Mouse (Mus musculus): ENCODE results near the gene Timm50.
A peak's percentile ranks its signal among the peaks of the same experiment; 100 is the strongest.

Timm50 gene

DNA sequence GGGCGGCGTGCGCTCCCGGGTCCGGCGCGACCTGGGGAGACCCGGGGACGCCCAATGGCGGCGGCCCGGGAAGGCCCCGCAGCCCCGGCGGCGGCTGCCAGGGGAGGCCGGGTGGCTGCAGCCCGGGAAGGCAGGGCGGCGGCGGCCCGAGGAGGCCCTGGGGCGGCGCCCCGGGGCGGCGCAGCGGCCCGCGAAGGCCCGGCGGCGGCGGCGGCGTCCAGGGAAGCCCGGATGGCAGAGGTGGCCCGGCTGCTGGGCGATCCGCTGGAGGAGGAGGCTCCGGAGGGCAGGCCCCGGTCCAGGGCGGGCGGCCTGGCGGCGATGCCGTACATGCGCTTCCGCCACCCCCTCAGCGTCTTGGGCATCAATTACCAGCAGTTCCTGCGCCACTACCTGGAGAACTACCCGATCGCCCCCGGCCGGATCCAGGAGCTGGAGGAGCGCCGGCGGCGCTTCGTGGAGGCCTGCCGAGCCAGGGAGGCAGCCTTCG lies 43.8 kb downstream of the Timm50 start:
- peak; percentile 61 to 75 for DNase-seq

DNA sequence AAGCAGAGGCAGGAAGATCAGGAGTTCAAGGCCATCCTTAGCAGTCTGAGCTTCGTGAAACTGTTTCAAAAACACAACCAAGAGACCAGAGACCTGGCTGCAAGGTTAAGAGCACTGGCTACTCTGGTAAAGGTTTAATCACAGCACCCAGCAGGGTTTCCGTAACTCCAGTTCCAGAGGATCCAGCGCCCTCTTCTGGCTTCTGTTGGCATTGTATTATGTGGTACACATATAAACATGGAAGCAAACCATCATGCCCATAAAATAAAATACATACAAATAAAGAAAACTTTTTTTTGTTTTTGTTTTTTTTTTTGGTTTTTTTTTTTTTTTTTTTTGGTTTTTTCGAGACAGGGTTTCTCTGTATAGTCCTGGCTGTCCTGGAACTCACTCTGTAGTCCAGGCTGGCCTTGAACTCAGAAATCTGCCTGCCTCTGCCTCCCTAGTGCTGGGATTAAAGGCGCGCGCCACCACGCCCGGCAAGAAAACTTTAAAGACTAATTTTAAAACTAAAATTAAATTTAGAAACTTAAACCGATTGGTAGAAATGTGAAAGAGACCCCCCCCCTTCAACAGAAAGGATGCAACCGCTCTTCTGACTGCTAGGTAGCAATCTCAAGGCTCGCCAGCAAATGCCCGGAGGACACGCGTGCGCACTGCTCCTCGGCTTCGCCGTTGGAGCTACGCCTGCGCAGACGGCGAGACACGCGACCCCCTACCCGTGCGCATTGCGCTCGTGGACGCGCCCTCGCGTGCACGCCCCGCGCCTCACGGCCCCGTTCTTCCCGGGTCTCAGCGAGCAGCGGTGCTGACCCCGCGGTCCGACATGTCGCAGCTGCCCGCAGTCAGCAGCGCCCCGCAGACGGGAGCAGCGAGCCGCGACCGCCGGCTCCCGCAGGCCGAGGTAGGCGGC lies 44.5 kb downstream of the Timm50 start, which contains the start of gene Eid2:
Eid2 (plus strand) TSS at position 753 of the 913 bp plus-strand sequence.
- peak; percentile 73 to 87 for DNase-seq

DNA sequence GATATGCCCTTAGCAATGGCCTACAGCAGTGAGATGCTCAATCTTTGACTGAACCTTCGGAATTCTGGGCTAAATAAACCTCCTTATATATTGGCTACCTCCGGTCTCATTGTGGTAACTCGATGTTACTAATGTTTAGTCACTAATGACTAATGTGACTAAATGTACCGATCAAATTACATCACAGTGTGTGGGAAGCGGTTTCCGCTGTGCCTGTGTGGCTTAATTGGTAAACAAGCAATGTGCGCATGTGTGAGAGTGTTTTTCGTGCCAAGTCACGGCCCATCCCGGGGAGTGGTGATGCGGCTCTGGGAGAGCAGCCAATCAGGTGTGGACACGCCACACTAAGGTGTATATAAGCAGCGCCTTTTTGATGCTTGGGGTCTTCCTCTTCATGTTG lies 46.5 kb downstream of the Timm50 start:
- DNase-seq: no peak

DNA sequence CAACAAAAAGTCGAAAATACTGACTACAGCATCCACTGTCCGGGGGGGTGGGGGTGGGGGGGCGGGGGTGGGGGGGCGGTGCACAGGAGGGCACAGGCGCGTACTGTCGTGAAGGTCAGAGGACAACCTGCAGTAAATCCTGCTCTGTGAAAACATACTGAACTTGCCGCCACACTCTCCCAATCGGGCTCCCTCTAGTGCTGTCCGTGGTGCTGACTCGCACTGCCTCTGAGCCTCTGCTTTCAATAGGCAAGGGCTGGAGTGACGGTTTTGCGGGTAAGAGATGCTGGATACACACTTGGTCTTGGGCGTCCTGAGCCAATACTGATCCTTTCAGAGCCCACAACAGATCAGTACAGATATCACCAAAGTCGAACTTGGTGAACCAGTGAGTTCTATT lies 48.1 kb downstream of the Timm50 start:
- peak; percentile 60 to 92 for DNase-seq

DNA sequence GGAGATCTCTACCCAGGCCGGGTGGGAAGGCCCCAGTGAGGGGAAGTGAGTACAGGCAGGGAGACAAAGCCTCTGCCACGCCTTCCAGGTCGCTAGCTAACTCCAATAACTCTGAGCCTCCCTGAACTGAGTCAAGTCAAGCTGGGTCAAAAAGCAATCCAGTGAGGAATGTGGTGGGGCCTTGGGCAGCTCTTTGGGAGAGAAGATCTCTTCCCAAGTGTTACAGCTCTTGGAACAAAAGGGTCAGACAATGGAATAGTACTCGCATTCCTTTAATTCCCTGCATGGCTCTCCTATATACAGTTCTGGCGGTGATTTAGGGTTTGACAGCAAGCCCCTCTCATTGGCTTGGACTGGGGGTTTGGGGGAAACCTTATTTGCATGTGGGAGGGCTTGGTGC lies 49.0 kb downstream of the Timm50 start:
- no peak for DNase-seq
